Mouse (Mus musculus) megakaryocyte-erythroid progenitor cell, adult 5-6 weeks (primary cell): Measurements from ENCODE around the gene Cmah. TPM values are rescaled to one million over a fixed set of nuclear protein-coding genes. Genes with fewer than 3 reads are reported as not detected.
"Not testable (repeated sequence)": the region's sequence is repeated elsewhere in the genome, so short reads cannot be mapped to it uniquely, and the experiment has no call there.

Experiments used
- ATAC-seq: replicated peaks from 2 replicates; pipeline ENCODE4 v1.8.0; 2016; ENCODE audit warnings: mild to moderate bottlenecking, inconsistent platforms; ENCODE audit not compliant: severe bottlenecking, poor library complexity, low FRiP score, low TSS enrichment
- total RNA-seq, 2 experiments: library from RNA; stranded (forward) in 1 of 2; stranded (reverse) in 1 of 2; fragments of 200-1000, 215-1000 nt in 1 of 2; fragments of >200 nt in 1 of 2; fragmentation: Nextera tagmentation in 1 of 2; gene quantifications; 2 replicates each; pipeline ENCODE4 v1.2.3; 2014 to 2017

Cmah gene
- total RNA-seq, 2 experiments from 2014 or later, result 3.0 to 3.3 TPM

GRCm38 (mm10) chr13:24338343-24338861 is 11.2 kb downstream of the Cmah start:
- no peak for ATAC-seq

GRCm38 (mm10) chr13:24339907-24340306 is 12.7 kb downstream of the Cmah start:
- no peak for ATAC-seq

GRCm38 (mm10) chr13:24340462-24340861 is 13.3 kb downstream of the Cmah start:
- no peak for ATAC-seq

- peak; percentile 55; the same call in 1 of the 2 replicates for ATAC-seq
Observed at GRCm38 (mm10) chr13:24342091-24342490, 14.9 kb downstream of the Cmah start.

GRCm38 (mm10) chr13:24353004-24353403 is 25.8 kb downstream of the Cmah start:
- no peak for ATAC-seq

GRCm38 (mm10) chr13:24354751-24355150 is 27.5 kb downstream of the Cmah start:
- ATAC-seq, result no peak

- no peak for ATAC-seq
Observed at GRCm38 (mm10) chr13:24359181-24359580, 32.0 kb downstream of the Cmah start.

GRCm38 (mm10) chr13:24365191-24365590 is 38.0 kb downstream of the Cmah start:
- no peak for ATAC-seq

GRCm38 (mm10) chr13:24372893-24373599 is 45.8 kb downstream of the Cmah start:
- ATAC-seq, result no peak

- ATAC-seq, result not testable (repeated sequence)
Observed at GRCm38 (mm10) chr13:24374606-24375005, 47.4 kb downstream of the Cmah start.

- ATAC-seq, result no peak
Observed at GRCm38 (mm10) chr13:24375320-24376203, 48.4 kb downstream of the Cmah start.

- ATAC-seq, result no peak
Observed at GRCm38 (mm10) chr13:24380713-24381112, 53.5 kb downstream of the Cmah start.

GRCm38 (mm10) chr13:24383885-24384284 is 56.7 kb downstream of the Cmah start:
- no peak for ATAC-seq

- ATAC-seq, result no peak
Observed at GRCm38 (mm10) chr13:24391892-24392291, 64.7 kb downstream of the Cmah start.

- no peak for ATAC-seq
Observed at GRCm38 (mm10) chr13:24392655-24393054, 65.5 kb downstream of the Cmah start.

GRCm38 (mm10) chr13:24393055-24393454 is 65.9 kb downstream of the Cmah start:
- no peak for ATAC-seq

- no peak for ATAC-seq
Observed at GRCm38 (mm10) chr13:24395815-24396214, 68.6 kb downstream of the Cmah start.

- ATAC-seq, result no peak
Observed at GRCm38 (mm10) chr13:24397181-24397580, 70.0 kb downstream of the Cmah start.

GRCm38 (mm10) chr13:24398488-24398887 is 71.3 kb downstream of the Cmah start:
- ATAC-seq, result no peak

GRCm38 (mm10) chr13:24401821-24402220 is 74.6 kb downstream of the Cmah start:
- not testable (repeated sequence) for ATAC-seq
